22 mouse cellular contexts compared by ENCODE assay signal in genomic region chr10:42342714-42343113, GRCm38 (mm10).
DNase-seq lines count a peak whose midpoint lies in the region; ATAC-seq and TF ChIP-seq lines count a peak whose summit lies in the region.
"Had no signal": no experiment of that assay in that cellular context is flagged by ENCODE, and none has a peak within 500 bp of the region (broad histone marks: within the 10 kb centered on the region; RNA-seq: fewer than 3 reads in every experiment).

No protein-coding gene starts in this region.

- H3K9ac ChIP-seq in intestine, embryonic 15.5 days = no peak overlapping the region
- no peak overlapping the region for H3K9ac ChIP-seq in intestine, postnatal 0 days (ENCODE audit: low read depth, low read length)
- no peak overlapping the region for H3K9ac ChIP-seq in liver, adult 2 months (ENCODE audit: low read depth, low read length)
- H3K9ac ChIP-seq in liver, embryonic 12.5 days = no peak overlapping the region
- H3K9ac ChIP-seq in midbrain, embryonic 11.5 days (ENCODE audit: low read length) = no peak overlapping the region
- no peak overlapping the region for H3K9ac ChIP-seq in midbrain, embryonic 15.5 days
- no peak overlapping the region for H3K9ac ChIP-seq in intestine, embryonic 16.5 days (ENCODE audit: low read depth, low read length)

- peak; percentile 63 for ATAC-seq in intestine, embryonic 15.5 days
- ATAC-seq in intestine, postnatal 0 days = no peak
- no peak for ATAC-seq in liver, embryonic 12.5 days
- no peak for ATAC-seq in midbrain, embryonic 11.5 days (ENCODE audit: low FRiP score)
- ATAC-seq in midbrain, embryonic 15.5 days (replicated peaks) = no peak
- peak; percentile 71 for ATAC-seq in intestine, embryonic 16.5 days
- ATAC-seq: activated CD4-positive, CD25-positive, alpha-beta regulatory T cell, adult 4 months; CD4-positive, CD25-positive, alpha-beta regulatory T cell, adult 4 months; Patski had no signal

- no peaks in the 10 kb centered on the region for H3K4me1 ChIP-seq in intestine, embryonic 15.5 days (replicated peaks)
- no peaks in the 10 kb centered on the region for H3K4me1 ChIP-seq in intestine, postnatal 0 days (replicated peaks; ENCODE audit: control insufficient read depth, insufficient read depth, low read length)
- H3K4me1 ChIP-seq in liver, adult 2 months (ENCODE audit: control insufficient read depth, insufficient read depth, low read length) = peaks cover 5% of the 10 kb centered on the region; the same call in 1 of the 2 replicates
- H3K4me1 ChIP-seq in liver, embryonic 12.5 days = 0 out of 2 replicates have a peak, but pooled peaks cover 3% of the 10 kb centered on the region
- peaks cover 43% of the 10 kb centered on the region for H3K4me1 ChIP-seq in midbrain, embryonic 11.5 days (ENCODE audit: control insufficient read depth, insufficient read depth, low read length)
- H3K4me1 ChIP-seq in midbrain, embryonic 15.5 days = peaks cover 44% of the 10 kb centered on the region
- peaks cover 4% of the 10 kb centered on the region for H3K4me1 ChIP-seq in intestine, embryonic 16.5 days (ENCODE audit: control insufficient read depth, insufficient read depth, low read length)

- H3K4me3 ChIP-seq in intestine, embryonic 15.5 days (replicated peaks) = no peak overlapping the region
- no peak overlapping the region for H3K4me3 ChIP-seq in intestine, postnatal 0 days (ENCODE audit: low read depth, low read length)
- H3K4me3 ChIP-seq in liver, adult 2 months (ENCODE audit: insufficient read depth, low read depth, low read length) = no peak overlapping the region
- no peak overlapping the region for H3K4me3 ChIP-seq in liver, embryonic 12.5 days
- H3K4me3 ChIP-seq in midbrain, embryonic 11.5 days (ENCODE audit: low read depth, low read length) = no peak overlapping the region
- H3K4me3 ChIP-seq in midbrain, embryonic 15.5 days = no peak overlapping the region
- H3K4me3 ChIP-seq in intestine, embryonic 16.5 days (ENCODE audit: low read length) = no peak overlapping the region

- no peak for TF ChIP-seq POLR2A in liver, adult 2 months (IDR thresholded peaks at IDR 0.05; ENCODE audit: extremely low read depth, insufficient read depth, low read length)

- H3K79me2 ChIP-seq in liver, adult 2 months (ENCODE audit: control insufficient read depth, insufficient read depth, low read length) = no peaks in the 10 kb centered on the region

- no peaks in the 10 kb centered on the region for H3K9me3 ChIP-seq in intestine, embryonic 15.5 days
- H3K9me3 ChIP-seq in intestine, postnatal 0 days (ENCODE audit: control insufficient read depth) = no peaks in the 10 kb centered on the region
- H3K9me3 ChIP-seq in liver, embryonic 12.5 days (replicated peaks) = no peaks in the 10 kb centered on the region
- H3K9me3 ChIP-seq in midbrain, embryonic 11.5 days (ENCODE audit: control insufficient read depth, low read length) = no peaks in the 10 kb centered on the region
- H3K9me3 ChIP-seq in midbrain, embryonic 15.5 days = no peaks in the 10 kb centered on the region
- no peaks in the 10 kb centered on the region for H3K9me3 ChIP-seq in intestine, embryonic 16.5 days (ENCODE audit: control insufficient read depth, low read length)
- H3K9me3 ChIP-seq: G1E had no signal

- WGBS in intestine, embryonic 15.5 days = 78% methylated on average over 5 of the region's 5 CpGs
- 61% methylated on average over 5 of the region's 5 CpGs for WGBS in intestine, postnatal 0 days
- WGBS in liver, adult 2 months = 90% methylated on average over 5 of the region's 5 CpGs
- WGBS in liver, embryonic 12.5 days (ENCODE audit: insufficient replicate concordance) = 63% methylated on average over 5 of the region's 5 CpGs
- 90% methylated on average over 5 of the region's 5 CpGs for WGBS in midbrain, embryonic 11.5 days
- 93% methylated on average over 5 of the region's 5 CpGs for WGBS in midbrain, embryonic 15.5 days
- 76% methylated on average over 5 of the region's 5 CpGs for WGBS in intestine, embryonic 16.5 days

- no peaks in the 10 kb centered on the region for H3K27me3 ChIP-seq in intestine, embryonic 15.5 days (replicated peaks)
- no peaks in the 10 kb centered on the region for H3K27me3 ChIP-seq in intestine, postnatal 0 days (replicated peaks; ENCODE audit: control insufficient read depth, insufficient read depth, low read length)
- no peaks in the 10 kb centered on the region for H3K27me3 ChIP-seq in liver, adult 2 months (ENCODE audit: control insufficient read depth, insufficient read depth, low read length)
- no peaks in the 10 kb centered on the region for H3K27me3 ChIP-seq in liver, embryonic 12.5 days (replicated peaks)
- H3K27me3 ChIP-seq in midbrain, embryonic 11.5 days (ENCODE audit: control insufficient read depth, insufficient read depth, low read length) = no peaks in the 10 kb centered on the region
- H3K27me3 ChIP-seq in midbrain, embryonic 15.5 days (replicated peaks) = no peaks in the 10 kb centered on the region
- no peaks in the 10 kb centered on the region for H3K27me3 ChIP-seq in intestine, embryonic 16.5 days (replicated peaks; ENCODE audit: control insufficient read depth, insufficient read depth, low read length)
- H3K27me3 ChIP-seq: CH12.LX, Patski had no signal

- no peak overlapping the region for H3K4me2 ChIP-seq in intestine, embryonic 15.5 days (replicated peaks)
- H3K4me2 ChIP-seq in intestine, postnatal 0 days (replicated peaks; ENCODE audit: low read depth) = no peak overlapping the region
- H3K4me2 ChIP-seq in liver, embryonic 12.5 days = no peak overlapping the region
- H3K4me2 ChIP-seq in midbrain, embryonic 11.5 days = no peak overlapping the region
- H3K4me2 ChIP-seq in midbrain, embryonic 15.5 days = no peak overlapping the region
- no peak overlapping the region for H3K4me2 ChIP-seq in intestine, embryonic 16.5 days (ENCODE audit: low read depth, low read length)

- no peaks in the 10 kb centered on the region for H3K36me3 ChIP-seq in intestine, embryonic 15.5 days
- peaks cover 6% of the 10 kb centered on the region; the same call in 1 of the 2 replicates for H3K36me3 ChIP-seq in intestine, postnatal 0 days (ENCODE audit: control insufficient read depth, insufficient read depth)
- peaks cover 8% of the 10 kb centered on the region; the same call in 1 of the 2 replicates for H3K36me3 ChIP-seq in liver, adult 2 months (ENCODE audit: control insufficient read depth, insufficient read depth, low read length)
- H3K36me3 ChIP-seq in liver, embryonic 12.5 days = no peaks in the 10 kb centered on the region
- no peaks in the 10 kb centered on the region for H3K36me3 ChIP-seq in midbrain, embryonic 11.5 days (ENCODE audit: control insufficient read depth, insufficient read depth, low read length)
- no peaks in the 10 kb centered on the region for H3K36me3 ChIP-seq in midbrain, embryonic 15.5 days (replicated peaks)
- H3K36me3 ChIP-seq in intestine, embryonic 16.5 days (ENCODE audit: control insufficient read depth, insufficient read depth, low read length) = no peaks in the 10 kb centered on the region

- TF ChIP-seq CTCF in intestine, postnatal 0 days (IDR thresholded peaks at IDR 0.05; ENCODE audit: low read depth) = no peak
- no peak for TF ChIP-seq CTCF in liver, adult 2 months (IDR thresholded peaks at IDR 0.05; ENCODE audit: low read depth, low read length)

- no peak overlapping the region for H3K27ac ChIP-seq in intestine, embryonic 15.5 days
- H3K27ac ChIP-seq in intestine, postnatal 0 days (ENCODE audit: low read depth, low read length) = no peak overlapping the region
- no peak overlapping the region for H3K27ac ChIP-seq in liver, adult 2 months (replicated peaks; ENCODE audit: insufficient read depth, low read depth, low read length)
- no peak overlapping the region for H3K27ac ChIP-seq in liver, embryonic 12.5 days
- no peak overlapping the region for H3K27ac ChIP-seq in midbrain, embryonic 11.5 days (ENCODE audit: low read depth, low read length)
- H3K27ac ChIP-seq in midbrain, embryonic 15.5 days = no peak overlapping the region
- no peak overlapping the region for H3K27ac ChIP-seq in intestine, embryonic 16.5 days (ENCODE audit: low read length)

- peak; percentile 6 for DNase-seq in liver, adult 2 months (ENCODE audit: extremely low read depth, low read depth, low spot score)
- peak; percentile 61 for DNase-seq in midbrain, embryonic 11.5 days (ENCODE audit: low spot score, missing footprints)
- DNase-seq in thymus, postnatal 4 days = no peak
- DNase-seq: adrenal gland, adult 2 months; adrenal gland, adult 8-10 months; adrenal gland, postnatal 10 days; adrenal gland, postnatal 14 days; adrenal gland, postnatal 25 days; adrenal gland, postnatal 36 days; B cell, adult 2 months; cerebellum, adult 11 months; cerebellum, adult 11-12 months had no signal

Comparison
In these comparisons a context has a peak if more than half of its experiments do, and no peak if none do; other contexts are left out.
1. ATAC-seq: peak in intestine, embryonic 15.5 days (single experiment) and intestine, embryonic 16.5 days (single experiment); none in intestine, postnatal 0 days (single experiment), liver, embryonic 12.5 days (single experiment), midbrain, embryonic 11.5 days (single experiment) and midbrain, embryonic 15.5 days (single experiment).